17 mouse cellular contexts compared by ENCODE assay signal in the genomic region with DNA sequence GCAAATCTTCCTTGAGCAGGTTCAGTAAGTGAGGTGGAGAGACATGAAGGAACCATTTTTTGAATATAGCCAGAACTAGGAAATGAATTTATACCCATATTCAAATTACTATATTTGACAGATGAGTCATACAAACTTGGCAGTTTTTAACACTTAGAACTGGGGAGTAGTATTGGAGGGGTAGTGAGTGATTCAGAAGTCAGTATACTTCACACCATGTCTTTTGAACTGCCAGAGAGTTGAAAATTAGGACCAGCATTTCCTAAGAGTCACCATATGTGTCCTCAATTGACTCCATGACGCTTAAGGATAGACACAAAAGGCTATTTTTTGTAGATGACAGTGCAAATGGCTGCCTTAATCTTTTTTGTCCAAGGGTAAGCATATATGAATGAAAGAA.
DNase-seq lines count a peak whose midpoint lies in the region; ATAC-seq lines count a peak whose summit lies in the region.
"Had no signal": no experiment of that assay in that cellular context is flagged by ENCODE, and none has a peak within 500 bp of the region (broad histone marks: within the 10 kb centered on the region; RNA-seq: fewer than 3 reads in every experiment).

No protein-coding gene starts in this region.

- no peak for DNase-seq in frontal cortex, postnatal 25 days (ENCODE audit: low spot score in 2 of 2)
- peak; percentile 2 for DNase-seq in adipocyte (ENCODE audit: low spot score)
- peak; percentile 23 for DNase-seq in embryo, embryonic 10.5 days (ENCODE audit: low spot score)
- DNase-seq in layer of hippocampus, adult 9-11 months, result no peak
- no peak for DNase-seq in B cell, adult 2 months
- DNase-seq: adrenal gland, adult 8-10 months; adrenal gland, postnatal 36 days; cerebellum, adult 11-12 months; cerebellum, adult 9-10 months; cerebellum, postnatal 25 days; gastrocnemius, postnatal 14 days; kidney, adult 2 months had no signal

- peak; percentile 85 for ATAC-seq in frontal cortex, adult (ENCODE audit: low TSS enrichment)
- ATAC-seq: activated CD4-positive, CD25-positive, alpha-beta regulatory T cell, adult 4 months; forebrain, embryonic 13.5 days; intestine, embryonic 16.5 days; Patski had no signal

Comparison
In these comparisons a context has a peak if more than half of its experiments do, and no peak if none do; other contexts are left out.
1. DNase-seq: peak in adipocyte (single experiment) and embryo, embryonic 10.5 days (single experiment); none in frontal cortex, postnatal 25 days (0 of 2), layer of hippocampus, adult 9-11 months (single experiment) and B cell, adult 2 months (0 of 2).